Mouse (Mus musculus) spleen, postnatal 4 days (tissue): Measurements from ENCODE around the gene Hnf4a.
A peak's percentile ranks its signal among the peaks of the same experiment; 100 is the strongest.
"Not testable (repeated sequence)": the region's sequence is repeated elsewhere in the genome, so short reads cannot be mapped to it uniquely, and the experiment has no call there.

Experiments used
- DNase-seq, 2 experiments: peaks; one replicate each; pipeline ENCODE4 v3.0.0; 2022; ENCODE audit warnings: low spot score in 2 of 2

The Hnf4a gene

DNA sequence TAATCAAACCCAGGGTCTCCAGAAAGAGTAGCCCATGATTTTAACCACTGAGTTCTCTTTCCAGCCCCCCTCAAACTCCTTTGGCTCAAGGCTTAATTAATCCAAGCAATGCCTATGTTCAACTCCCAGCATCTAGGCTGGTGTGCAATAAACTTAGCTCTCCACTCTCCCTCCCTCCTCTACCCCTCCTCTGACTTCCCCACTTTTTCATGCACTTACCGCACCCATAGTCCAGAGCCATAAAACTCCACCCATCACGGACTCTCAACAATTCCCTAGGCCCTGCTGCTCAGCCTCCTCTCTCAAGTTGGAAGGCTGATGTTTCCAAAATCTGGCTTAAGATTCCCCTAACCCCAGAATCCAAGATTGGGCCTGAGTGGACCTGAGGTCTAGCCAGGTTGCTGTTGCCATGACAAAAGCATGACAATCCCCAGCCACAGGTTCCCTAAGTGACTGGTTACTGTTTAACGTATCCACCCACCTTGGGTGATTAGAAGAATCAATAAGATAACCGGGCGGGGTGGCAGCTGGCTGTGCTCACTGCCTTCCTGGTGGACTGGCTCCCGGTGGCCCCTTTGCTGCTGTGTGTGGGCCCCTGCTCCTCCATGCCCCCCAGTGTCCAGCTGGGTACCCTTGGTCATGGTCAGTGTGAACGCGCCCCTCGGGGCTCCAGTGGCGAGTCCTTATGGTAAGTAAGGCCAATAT, at the start of gene Hnf4a:
Gene Hnf4a, plus strand, starts transcription at position 509 of the 705 bp plus-strand sequence.
- DNase-seq = no peak

DNA sequence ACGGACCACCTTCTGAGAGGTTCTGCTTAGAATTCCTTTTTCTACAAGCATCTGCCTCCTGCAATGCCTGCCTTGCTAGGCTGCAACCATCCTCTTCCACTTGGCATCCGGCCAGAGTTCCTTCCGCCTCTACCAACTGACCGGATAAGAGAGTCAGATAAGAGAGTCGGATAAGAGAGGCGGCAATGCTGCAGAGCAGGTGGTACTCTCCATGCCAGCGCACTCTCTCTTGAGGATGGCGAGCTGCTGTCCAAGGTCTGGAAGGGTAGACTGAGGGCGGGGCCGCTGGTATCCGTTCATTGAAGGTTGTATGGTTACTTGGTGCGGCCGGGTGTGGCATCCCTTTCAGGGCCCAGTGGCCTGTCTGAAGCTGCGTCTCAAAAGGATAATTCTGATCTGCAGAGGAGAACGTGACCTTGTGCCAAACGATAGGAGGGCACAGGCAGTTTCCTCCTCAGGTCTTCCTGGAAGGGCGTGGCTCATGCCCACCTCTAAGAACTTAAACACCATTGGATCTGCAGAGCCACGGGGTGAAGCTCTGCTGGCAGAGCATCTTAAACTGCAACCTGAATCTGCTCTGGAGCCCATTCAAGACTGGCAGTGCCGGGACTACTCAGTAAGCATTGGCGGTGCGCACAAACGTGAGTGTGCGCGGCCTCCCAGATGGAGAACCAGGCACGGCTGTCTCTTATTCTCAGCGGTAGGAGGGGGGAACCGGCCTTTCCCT, 47.9 kb upstream of the Hnf4a start:
- no peak for DNase-seq

DNA sequence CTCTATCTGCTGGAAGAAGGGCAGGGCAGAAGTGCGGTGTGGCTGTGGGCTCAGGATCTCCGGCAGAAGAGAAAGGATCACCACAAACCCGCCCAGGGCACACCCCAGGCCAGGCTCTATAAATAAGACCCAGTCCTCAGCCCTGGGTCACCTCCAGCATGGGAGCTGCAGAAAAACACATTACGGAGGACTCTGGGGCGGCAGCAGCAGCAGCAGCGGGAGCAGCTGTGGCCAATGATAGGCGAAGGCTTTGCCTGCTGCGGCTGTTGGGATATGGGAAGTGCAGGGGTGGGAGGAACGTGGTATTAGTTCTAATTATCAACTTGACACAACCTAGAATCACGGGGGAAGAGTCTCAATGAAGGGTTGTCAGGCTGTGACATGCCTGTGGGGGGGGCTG, 47.2 kb upstream of the Hnf4a start:
- no peak for DNase-seq

DNA sequence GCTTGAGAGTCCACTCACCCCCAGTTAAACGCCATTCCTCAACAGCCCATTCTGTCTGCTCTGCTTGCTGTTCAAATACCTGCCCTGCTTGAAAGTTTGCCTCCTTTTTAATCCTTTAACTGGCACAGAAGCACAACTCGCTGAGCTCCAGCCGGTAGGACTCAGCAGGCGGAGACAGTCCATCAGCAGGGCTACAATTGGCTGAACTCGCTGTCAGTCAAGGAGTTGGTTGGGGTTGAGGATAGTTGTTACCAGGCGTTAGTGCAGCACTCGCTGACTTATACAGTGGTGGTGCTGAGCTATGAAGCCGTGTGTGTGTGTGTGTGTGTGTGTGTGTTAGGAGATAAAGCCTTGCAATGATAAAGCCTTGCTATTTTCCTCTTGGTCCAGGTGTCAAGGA, 46.0 kb upstream of the Hnf4a start:
- no peak for DNase-seq

DNA sequence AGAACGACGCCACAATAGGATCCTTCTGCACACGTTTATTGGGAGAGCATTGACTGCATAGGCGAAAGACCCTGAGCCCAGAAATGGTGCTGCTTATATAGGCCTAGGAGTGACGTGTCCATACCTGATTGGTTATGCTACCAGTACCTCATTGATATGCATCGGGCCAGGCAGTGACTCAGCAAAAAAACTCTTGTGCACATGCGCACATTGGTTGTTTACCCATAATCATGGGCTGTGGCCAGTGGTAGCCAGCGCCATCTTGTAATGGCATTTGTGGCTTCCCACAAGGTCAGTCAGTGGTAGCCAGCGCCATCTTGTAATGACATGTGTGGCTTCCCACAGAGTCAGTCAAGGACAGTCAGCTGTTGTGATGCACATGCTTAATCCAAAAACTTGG, 45.3 kb upstream of the Hnf4a start:
- DNase-seq = not testable (repeated sequence)

DNA sequence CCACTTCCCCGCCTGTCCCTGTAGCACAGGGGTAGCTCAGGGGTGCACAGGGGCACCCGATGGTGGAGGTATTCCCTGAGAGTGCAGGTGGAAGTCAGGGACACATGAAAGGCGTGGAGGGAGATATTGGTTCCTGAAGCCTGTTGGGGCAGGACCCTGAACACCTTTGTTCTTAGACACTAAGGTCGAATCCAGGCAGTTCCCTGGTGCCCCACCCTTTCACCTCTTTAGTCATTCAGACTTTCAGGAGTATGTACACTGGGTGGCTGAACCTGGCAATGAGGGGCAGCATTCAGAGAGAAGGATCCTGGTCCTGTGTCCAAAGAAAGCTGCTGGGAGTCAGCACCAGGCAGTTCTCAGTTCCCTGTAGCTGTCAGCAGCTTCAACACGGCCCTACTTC, 44.2 kb upstream of the Hnf4a start:
- DNase-seq = no peak

DNA sequence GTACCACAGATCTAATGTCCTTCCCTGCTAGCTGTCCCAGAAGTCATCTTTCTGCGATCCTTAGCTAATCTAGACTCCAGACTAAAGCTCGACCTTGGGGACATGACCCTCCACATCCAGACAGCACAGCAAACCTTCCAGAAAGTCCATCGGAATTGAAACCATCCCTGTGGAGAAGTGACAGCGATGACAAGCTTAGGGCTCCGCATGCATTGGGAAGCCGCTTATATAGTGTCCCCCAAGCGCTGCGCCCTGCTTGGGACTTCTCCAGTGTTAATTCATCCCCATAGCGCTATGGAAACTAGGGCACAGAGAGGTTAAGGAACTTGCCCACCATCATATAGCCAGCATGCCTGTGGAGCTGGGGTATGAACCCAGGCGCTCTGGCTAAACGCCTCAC, 43.8 kb upstream of the Hnf4a start:
- no peak for DNase-seq

DNA sequence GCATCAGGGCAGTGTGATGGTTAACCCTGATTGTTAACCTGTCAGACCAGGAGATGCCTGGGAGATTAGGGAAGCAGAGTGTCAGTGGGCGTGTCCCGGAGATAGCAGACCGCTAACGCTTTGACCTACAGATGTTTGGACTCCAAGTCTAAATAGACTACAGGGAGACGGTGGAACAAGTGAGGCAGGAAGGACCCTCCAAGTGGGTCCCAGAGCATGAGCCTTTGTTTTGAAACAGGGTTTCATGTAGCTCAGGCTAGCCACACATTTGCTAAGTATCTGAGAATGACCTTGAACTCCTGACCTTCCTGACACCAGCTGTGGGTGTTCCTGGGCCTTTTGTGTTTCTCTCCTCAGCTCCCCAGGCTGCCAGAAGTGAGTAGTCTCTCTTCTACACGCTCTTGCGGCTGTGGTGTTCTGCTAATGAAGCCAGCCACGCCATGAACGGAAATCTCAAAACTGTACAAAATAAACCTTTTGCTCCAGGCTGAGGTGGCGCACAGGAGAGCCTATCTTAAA, 43.3 kb upstream of the Hnf4a start:
- no peak for DNase-seq

DNA sequence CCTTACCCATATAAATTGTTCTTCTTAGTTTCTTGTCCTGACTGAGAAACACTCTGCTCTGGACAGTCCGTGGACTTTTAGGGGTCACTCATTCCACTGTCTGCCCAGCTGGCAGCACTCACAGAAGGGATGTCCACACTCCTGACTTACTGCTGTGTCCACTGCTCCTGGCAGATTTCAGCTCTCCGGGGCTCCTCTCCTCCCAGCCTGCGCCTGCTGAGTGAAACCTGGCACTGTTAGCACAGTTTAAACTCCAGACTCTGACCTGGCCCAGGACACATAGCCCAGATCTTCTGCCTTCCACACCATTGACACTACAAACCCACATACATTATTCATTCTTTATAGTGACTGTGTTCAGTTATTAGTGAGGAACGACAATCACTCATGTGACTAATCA, 42.6 kb upstream of the Hnf4a start:
- DNase-seq = no peak

DNA sequence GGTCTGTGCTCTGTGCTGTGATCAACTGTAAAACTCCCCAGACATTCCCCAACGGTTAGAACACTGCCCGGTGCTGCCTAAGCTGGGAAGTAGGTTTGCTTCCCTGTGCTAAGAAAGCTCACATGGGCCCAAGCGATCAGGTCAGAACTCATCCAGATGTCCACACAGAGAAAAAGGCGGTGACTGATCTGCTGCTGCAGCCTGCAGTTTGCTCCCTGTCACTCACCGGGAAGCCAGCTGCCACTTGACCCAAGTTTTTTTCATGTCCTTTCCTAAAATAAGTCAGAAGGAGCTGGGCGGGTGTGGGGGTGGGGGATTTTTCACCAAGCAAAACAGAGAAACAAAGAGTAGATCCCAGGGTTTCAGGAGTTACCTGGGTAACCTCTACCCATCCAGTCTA, 42.0 kb upstream of the Hnf4a start:
- no peak for DNase-seq

DNA sequence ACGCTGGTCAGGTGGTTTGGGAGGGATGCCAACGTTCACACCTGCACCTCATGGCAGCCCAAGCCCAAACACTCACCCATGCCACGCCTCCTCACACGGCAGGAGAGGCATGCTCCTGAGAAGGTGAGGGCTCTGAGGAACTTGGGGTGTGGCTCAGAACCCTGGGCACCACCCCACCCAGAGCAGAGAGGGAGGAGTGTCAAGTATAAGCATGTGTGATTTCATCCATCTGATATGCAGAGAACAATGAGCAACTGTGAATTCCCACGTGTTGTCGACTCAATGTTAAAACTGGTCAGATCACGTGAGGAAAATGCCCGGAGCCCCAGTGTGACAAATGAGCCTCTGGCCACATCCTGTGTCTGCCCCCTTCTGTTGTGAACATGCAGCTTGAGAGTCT, 39.8 kb upstream of the Hnf4a start:
- DNase-seq = no peak

DNA sequence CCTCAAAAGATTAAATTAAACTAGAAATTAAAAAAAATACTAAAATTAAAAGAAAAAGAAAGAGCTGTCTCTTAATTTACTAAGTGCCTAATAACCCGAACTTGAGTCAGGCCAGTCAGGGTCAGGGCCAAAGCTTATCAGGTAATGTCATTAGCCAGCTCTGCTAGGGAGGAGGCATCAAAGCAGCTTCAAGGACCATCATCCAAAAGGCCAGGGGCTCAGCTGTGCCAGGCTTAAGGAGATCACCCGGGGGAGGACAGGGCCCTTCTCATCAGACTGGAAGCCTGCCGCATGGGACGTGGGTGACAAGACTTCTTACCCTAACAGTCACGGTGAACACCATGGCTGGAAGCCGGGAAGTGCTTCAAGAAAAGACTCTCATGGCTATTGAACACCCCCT, 39.0 kb upstream of the Hnf4a start:
- DNase-seq = no peak

DNA sequence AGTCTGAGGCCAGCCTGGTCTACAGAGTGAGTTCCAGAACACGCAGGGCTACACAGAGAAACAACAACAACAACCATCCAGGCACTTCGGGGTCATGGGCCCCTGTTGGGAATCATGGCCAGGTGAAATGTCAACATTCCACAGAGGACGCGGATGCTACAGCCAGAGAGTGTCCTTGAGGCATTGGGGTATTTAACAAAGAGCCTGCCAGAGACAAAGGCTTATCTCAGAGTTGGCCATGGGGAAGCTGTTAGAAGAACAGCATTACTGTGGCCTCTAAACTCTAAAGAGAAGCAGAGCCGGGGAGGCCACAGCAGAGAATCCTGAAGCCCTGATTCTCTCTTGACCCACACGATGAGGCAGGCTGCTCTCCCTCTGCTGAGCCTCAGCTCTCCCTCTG, 37.7 kb upstream of the Hnf4a start:
- DNase-seq = no peak

DNA sequence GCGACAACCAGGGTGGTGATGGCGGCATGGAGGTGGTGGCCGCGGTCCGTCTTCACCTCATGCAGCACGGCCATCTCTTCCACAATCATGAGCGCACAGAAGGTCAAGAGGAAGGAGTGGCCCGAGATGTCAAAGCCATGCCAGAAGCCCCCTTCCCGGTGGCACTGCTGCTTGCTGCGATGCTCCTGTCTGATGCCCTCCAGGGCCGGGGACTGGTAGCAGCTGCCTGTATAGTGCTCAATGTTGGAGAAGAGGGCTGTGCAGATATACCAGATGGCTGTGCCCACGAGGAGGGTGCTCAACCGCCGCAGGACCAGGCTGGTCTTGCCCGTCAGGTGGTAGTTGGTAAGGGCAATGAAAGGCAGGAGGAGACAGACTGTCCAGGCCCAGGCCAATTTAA, 36.9 kb upstream of the Hnf4a start:
- DNase-seq = no peak

DNA sequence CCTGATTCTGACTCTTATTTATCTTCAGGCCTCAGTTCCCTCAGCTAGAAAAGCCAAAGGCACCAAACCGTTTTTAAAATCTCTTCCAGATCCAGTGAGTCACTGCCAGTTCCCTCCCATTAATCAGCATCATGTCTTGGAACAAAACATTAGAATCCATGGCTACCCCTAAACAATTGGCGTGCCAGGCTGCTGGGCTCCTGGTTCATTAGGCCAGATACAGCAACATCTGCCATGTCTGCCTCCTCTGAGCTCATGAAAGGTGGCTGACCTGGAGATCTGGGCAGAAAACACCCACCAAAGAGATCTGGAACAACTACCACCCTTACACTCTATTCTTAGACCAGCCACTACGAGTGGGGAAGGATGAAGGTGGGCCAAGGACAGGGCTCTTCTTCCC, 35.5 kb upstream of the Hnf4a start:
- no peak for DNase-seq

DNA sequence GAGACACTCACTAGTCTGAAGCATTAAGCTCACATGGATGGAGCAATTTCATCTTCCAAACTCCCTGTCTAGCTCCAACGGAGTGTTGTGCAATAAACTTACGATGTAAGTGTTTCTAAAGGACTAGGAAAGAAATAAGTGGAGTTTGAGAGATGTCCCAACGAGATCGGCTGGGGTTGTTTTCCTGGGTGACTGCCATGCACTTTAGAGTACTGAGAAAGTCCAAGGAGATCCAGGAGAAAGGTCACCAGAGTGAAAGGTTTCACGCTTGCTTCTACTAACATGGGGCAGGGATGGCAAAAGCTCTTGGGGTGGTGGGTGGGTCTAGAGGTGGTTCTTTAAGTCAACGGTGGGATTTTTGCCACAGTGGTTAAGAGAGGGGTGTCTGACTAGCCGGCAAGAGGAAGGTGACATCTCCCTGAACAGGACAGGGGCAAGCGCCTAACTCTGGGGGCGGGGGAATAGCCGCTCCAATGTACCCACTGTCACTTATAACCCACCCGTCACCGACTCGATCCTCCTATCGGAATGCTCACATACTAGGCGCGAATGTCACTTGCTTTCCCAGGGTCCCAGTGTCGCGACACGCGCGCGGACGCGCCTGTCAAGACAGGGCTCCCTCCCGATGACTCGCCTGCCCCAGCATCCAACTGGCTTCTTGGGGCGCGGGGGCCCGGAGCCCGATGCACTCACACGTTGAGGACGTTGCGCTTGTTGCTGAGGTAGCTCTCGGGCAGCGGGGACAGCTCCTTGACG, 34.7 kb upstream of the Hnf4a start:
- no peak for DNase-seq

DNA sequence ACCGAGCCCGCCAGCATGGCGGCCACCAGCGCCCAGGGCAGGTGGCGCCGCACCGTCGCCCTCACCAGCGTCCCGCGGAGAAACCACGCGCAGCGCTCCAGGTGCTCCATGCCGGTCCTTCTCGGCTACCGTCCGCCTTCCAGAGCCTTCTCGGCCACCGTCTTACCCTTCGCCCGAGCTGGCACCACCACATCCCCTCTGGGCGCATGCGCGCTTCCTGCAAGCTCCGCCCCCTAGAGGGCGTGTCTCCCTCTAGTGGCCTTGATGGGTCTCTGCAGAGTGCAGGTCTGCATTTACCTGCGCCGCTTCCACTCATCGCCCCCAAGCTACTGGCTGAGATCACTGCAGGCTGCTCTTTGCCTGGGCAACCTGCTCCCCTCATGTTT, 34.1 kb upstream of the Hnf4a start, which contains the start of gene Fitm2:
Gene Fitm2, minus strand, starts transcription at position 164 of the 386 bp plus-strand sequence.
- peak; percentile 93 to 97 for DNase-seq

DNA sequence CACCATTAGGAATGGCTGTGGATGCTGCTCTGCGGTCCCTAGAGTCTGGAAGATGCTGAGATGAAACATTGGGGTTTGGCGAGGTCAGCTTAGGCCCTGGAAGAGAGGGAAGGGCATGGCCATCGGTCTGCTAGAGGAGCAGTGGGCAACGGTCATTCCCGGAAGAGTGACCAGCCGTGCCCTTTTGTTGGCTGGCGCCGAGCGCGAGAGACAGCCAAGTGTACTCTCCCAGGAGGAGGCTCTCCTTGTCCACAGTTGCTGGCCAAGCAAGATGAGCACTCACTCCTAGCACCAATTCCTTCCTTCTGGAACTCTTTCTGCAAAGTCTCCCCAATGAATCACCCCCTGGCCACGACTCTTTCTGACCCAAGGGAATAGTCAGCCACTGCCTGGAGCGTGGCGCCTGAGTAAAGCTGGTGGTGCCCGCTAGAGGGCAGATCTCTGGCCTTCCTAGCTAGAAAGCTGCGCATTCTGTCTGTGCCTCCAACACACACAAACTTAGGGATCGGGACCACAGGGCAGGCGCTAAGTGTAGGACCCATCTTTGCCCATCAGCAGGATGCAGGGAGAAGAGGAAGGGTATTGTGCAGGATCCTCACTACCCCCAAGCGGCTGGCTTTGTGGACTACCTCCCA, 26.3 kb upstream of the Hnf4a start:
- no peak for DNase-seq

DNA sequence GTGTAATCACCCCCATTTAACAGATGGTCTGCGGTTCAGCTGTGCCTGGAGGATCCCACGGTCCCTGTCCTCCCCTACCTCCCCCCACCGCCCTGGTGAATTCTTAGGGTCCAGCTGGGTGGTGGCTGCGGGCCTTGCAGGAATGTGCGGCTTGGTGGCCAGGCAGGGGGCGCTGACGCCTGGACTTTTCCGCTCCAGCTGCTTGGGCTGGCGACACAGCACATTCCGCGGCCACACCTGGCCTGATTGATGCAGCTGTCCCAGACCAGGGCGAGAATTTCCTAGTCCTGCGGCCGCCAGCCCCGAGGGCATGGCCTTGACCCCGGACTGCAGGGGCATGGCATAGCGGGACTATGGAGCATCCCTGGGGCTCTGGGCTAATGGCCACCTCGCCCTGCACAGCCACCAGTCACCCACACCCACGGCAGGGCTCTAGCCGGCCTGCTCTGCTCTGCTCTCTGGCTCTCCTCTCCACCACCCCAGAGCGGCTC, 25.0 kb upstream of the Hnf4a start:
- DNase-seq = no peak

DNA sequence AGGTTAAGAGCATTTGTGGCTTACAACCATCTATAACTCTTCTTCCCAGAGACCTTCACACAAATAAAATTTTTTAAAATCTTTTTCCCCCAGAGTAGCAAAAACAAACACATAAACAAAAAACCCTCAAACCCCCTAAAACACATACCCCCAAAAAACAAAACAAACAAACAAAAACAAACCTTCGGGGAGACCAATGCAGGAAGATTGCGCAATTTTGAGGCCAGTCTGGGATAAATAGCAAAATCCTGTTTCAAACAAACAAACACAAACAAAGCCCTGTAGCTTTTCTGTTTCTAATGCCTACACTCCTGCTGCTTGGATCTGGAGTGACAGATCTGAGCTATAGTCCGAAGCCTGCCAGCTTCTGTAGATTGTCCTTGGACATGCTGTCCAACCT, 19.2 kb upstream of the Hnf4a start:
- DNase-seq = no peak

DNA sequence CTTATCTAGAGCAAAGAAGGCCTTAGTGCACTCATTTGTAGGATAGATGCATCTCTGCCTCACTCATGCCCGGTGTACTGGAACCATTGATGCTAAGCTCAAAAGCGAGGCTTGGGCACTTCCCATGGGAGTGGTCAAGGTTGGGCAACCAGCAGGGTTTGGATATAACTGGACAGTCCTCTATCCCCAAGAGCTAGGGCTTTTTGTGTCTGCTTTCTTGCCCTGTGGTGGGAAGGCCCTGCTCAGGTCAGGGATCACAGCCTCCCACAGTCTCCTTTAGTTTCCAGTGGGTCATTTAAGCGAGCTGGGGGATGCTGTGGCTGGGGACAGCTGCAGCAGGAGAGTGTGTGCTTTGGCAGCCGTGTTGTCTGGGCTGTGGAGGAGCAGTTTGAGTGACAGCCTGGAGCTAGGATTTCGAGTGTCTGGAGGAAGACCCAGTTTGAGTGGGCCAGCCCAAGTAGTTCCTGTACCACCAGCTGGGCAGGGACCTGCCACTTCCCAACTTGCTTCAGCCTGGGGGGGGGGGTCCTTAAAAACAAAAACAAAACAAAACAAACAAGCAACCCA, 16.8 kb upstream of the Hnf4a start:
- DNase-seq = no peak

DNA sequence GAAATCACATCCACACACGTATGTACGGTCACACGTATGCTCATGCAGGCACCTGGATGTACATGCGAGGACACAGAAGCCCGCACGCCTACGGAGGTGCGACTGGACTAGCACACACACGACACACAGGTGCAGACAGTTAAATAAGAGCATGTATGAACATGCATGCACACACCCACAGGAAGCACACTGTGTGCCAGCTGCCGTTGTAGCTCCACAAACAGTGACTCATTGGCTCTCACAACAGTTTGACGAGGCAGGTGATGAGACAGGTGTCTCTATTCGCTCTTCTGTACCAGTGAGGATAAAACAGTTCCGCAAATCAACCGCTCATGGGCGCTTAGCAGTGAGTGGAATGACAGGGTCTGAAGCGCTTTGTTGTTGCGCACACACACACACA, 16.0 kb upstream of the Hnf4a start:
- DNase-seq = no peak
